Mouse (Mus musculus) stomach, embryonic 16.5 days (tissue): ENCODE measurements around the gene Disp2. TPM values are rescaled to one million over a fixed set of nuclear protein-coding genes. Genes with fewer than 3 reads are reported as not detected.
A peak's percentile ranks its signal among the peaks of the same experiment; 100 is the strongest.

Source experiments
- ATAC-seq: fragments of 200-750 bp; cut with Nextera tagmentation; 2 replicates; pipeline ENCODE4 v1.8.0; 2017; ENCODE audit warnings: moderate number of reproducible peaks, moderate TSS enrichment; ENCODE audit not compliant: insufficient read depth, low FRiP score
- H3K27ac ChIP-seq: fragments of 300-500 bp; sonication (generic); 2 replicates; pipeline ENCODE4 v1.5.1; 2014; ENCODE audit warnings: low read length
- H3K27me3 ChIP-seq: fragments of 300-500 bp; sonication (generic); 2 replicates; pipeline ENCODE4 v1.6.1; 2014; ENCODE audit warnings: low read length, control low read depth, mixed read lengths; ENCODE audit not compliant: control insufficient read depth, insufficient read depth
- H3K36me3 ChIP-seq: fragments of 300-500 bp; sonication (generic); 2 replicates; pipeline ENCODE4 v1.6.1; 2014; ENCODE audit warnings: low read length; ENCODE audit not compliant: control insufficient read depth, insufficient read depth
- H3K4me1 ChIP-seq: fragments of 300-500 bp; sonication (generic); 2 replicates; pipeline ENCODE4 v1.6.1; 2014; ENCODE audit warnings: low read length, control low read depth, mixed read lengths; ENCODE audit not compliant: control insufficient read depth, insufficient read depth
- H3K4me2 ChIP-seq: fragments of 300-500 bp; sonication (generic); 2 replicates; pipeline ENCODE4 v1.6.1; 2014; ENCODE audit warnings: low read depth, low read length, mixed read lengths
- H3K4me3 ChIP-seq: fragments of 300-500 bp; sonication (generic); replicated peaks from 2 replicates; pipeline ENCODE4 v1.5.1; 2014; ENCODE audit warnings: mild to moderate bottlenecking, low read length
- H3K9ac ChIP-seq: fragments of 300-500 bp; sonication (generic); 2 replicates; pipeline ENCODE4 v1.6.1; 2014; ENCODE audit warnings: low read length
- H3K9me3 ChIP-seq: fragments of 300-500 bp; sonication (generic); replicated peaks from 2 replicates; pipeline ENCODE4 v1.6.1; 2016; ENCODE audit warnings: low read length, control low read depth; ENCODE audit not compliant: control insufficient read depth
- WGBS: fragments of 180-500 bp; shearing (Covaris S2); extraction: QIAGEN DNeasy Blood & Tissue Kit; methylation state at CpG from one replicate; pipeline ENCODE4 v1.1.7; 2014; 5-methylcytosine and 5-hydroxymethylcytosine counted together
- polyA plus RNA-seq: library from polyadenylated mRNA; unstranded; fragments of >200 nt; fragmentation: Nextera tagmentation; extraction: Ambion mirVana; gene quantifications from 2 replicates; pipeline ENCODE4 v1.2.1, GENCODE M21; 2015

The Disp2 gene
- polyA plus RNA-seq, 1 experiment from 2014 or later: 2.5 TPM

- WGBS: 23% methylated on average over 44 of the region's 44 CpGs
- Histone ChIP-seq H3K4me3 (peak overlapping the region; percentile 25), H3K27me3 (no peaks in the 10 kb centered on the region), H3K4me1 (peaks cover 6% of the 10 kb centered on the region; the same call in 1 of the 2 replicates), H3K27ac (no peak overlapping the region), H3K9ac (peak overlapping the region; percentile 59; the same call in 1 of the 2 replicates), H3K9me3 (no peaks in the 10 kb centered on the region), H3K36me3 (no peaks in the 10 kb centered on the region), H3K4me2 (peak overlapping the region; percentile 49)
- peak; percentile 39; the same call in 1 of the 2 replicates for ATAC-seq
Measured at GRCm38 (mm10) chr2:118790551-118791525, 11.3 kb downstream of the Disp2 start.

- Histone ChIP-seq H3K4me2 (no peak overlapping the region), H3K36me3 (no peaks in the 10 kb centered on the region), H3K27ac (no peak overlapping the region), H3K9ac (no peak overlapping the region), H3K9me3 (no peaks in the 10 kb centered on the region), H3K4me1 (peaks cover 6% of the 10 kb centered on the region; the same call in 1 of the 2 replicates), H3K4me3 (no peak overlapping the region), H3K27me3 (no peaks in the 10 kb centered on the region)
- WGBS: 93% methylated on average over 26 of the region's 26 CpGs
- no peak for ATAC-seq
Measured at GRCm38 (mm10) chr2:118791591-118792258, 12.2 kb downstream of the Disp2 start.

- no peak; the same call in 1 of the 2 replicates for ATAC-seq
- no peaks in the 10 kb centered on the region for H3K36me3 ChIP-seq
- no peak overlapping the region for H3K4me2 ChIP-seq
- no peak overlapping the region for H3K9ac ChIP-seq
- no peak overlapping the region for H3K27ac ChIP-seq
- no peak overlapping the region for H3K4me3 ChIP-seq
- WGBS: 73% methylated on average over 4 of the region's 4 CpGs
- peaks cover 6% of the 10 kb centered on the region; the same call in 1 of the 2 replicates for H3K4me1 ChIP-seq
- no peaks in the 10 kb centered on the region for H3K9me3 ChIP-seq
- no peaks in the 10 kb centered on the region for H3K27me3 ChIP-seq
Measured at GRCm38 (mm10) chr2:118792259-118792613, 12.7 kb downstream of the Disp2 start.

GRCm38 (mm10) chr2:118793636-118794035 is 14.1 kb downstream of the Disp2 start:
- Histone ChIP-seq H3K4me2 (no peak overlapping the region), H3K27me3 (no peaks in the 10 kb centered on the region), H3K4me3 (no peak overlapping the region), H3K9me3 (no peaks in the 10 kb centered on the region), H3K27ac (no peak overlapping the region), H3K36me3 (no peaks in the 10 kb centered on the region), H3K4me1 (peaks cover 6% of the 10 kb centered on the region; the same call in 1 of the 2 replicates), H3K9ac (no peak overlapping the region)
- ATAC-seq: no peak
- WGBS: 77% methylated on average over 4 of the region's 4 CpGs

GRCm38 (mm10) chr2:118802542-118803118 is 23.1 kb downstream of the Disp2 start:
- Histone ChIP-seq H3K9me3 (no peaks in the 10 kb centered on the region), H3K36me3 (no peaks in the 10 kb centered on the region), H3K27ac (no peak overlapping the region), H3K27me3 (no peaks in the 10 kb centered on the region), H3K9ac (no peak overlapping the region), H3K4me3 (no peak overlapping the region), H3K4me1 (no peaks in the 10 kb centered on the region), H3K4me2 (no peak overlapping the region)
- 65% methylated on average over 4 of the region's 4 CpGs for WGBS
- ATAC-seq: no peak

GRCm38 (mm10) chr2:118804474-118804873 is 25.0 kb downstream of the Disp2 start:
- 80% methylated on average over 2 of the region's 2 CpGs for WGBS
- no peak overlapping the region for H3K4me2 ChIP-seq
- H3K27ac ChIP-seq: no peak overlapping the region
- no peaks in the 10 kb centered on the region for H3K27me3 ChIP-seq
- no peaks in the 10 kb centered on the region for H3K36me3 ChIP-seq
- H3K4me1 ChIP-seq: no peaks in the 10 kb centered on the region
- ATAC-seq: no peak
- no peaks in the 10 kb centered on the region for H3K9me3 ChIP-seq
- H3K9ac ChIP-seq: no peak overlapping the region
- H3K4me3 ChIP-seq: no peak overlapping the region

- WGBS: 35% methylated on average over 3 of the region's 3 CpGs
Measured at GRCm38 (mm10) chr2:118805137-118805536, 25.6 kb downstream of the Disp2 start.

GRCm38 (mm10) chr2:118805756-118806155 is 26.2 kb downstream of the Disp2 start:
- H3K9ac ChIP-seq: no peak overlapping the region
- H3K27me3 ChIP-seq: no peaks in the 10 kb centered on the region
- H3K4me1 ChIP-seq: no peaks in the 10 kb centered on the region
- no peak overlapping the region for H3K4me2 ChIP-seq
- no peak overlapping the region for H3K27ac ChIP-seq
- no peak overlapping the region for H3K4me3 ChIP-seq
- no peaks in the 10 kb centered on the region for H3K36me3 ChIP-seq
- no peaks in the 10 kb centered on the region for H3K9me3 ChIP-seq
- 30% methylated on average over 3 of the region's 3 CpGs for WGBS
- no peak for ATAC-seq

More at GRCm38 (mm10) chr2:118805137-118805536, 25.6 kb downstream of the Disp2 start:
- Histone ChIP-seq H3K27me3 (no peaks in the 10 kb centered on the region), H3K36me3 (no peaks in the 10 kb centered on the region), H3K9ac (no peak overlapping the region), H3K27ac (no peak overlapping the region), H3K4me2 (no peak overlapping the region), H3K4me1 (no peaks in the 10 kb centered on the region), H3K4me3 (no peak overlapping the region), H3K9me3 (no peaks in the 10 kb centered on the region)
- ATAC-seq: no peak

- Histone ChIP-seq H3K4me3 (no peak overlapping the region), H3K9me3 (no peaks in the 10 kb centered on the region), H3K4me1 (no peaks in the 10 kb centered on the region), H3K4me2 (no peak overlapping the region), H3K27me3 (no peaks in the 10 kb centered on the region), H3K9ac (no peak overlapping the region), H3K36me3 (no peaks in the 10 kb centered on the region), H3K27ac (no peak overlapping the region)
- WGBS: 58% methylated on average over 4 of the region's 4 CpGs
- no peak for ATAC-seq
Measured at GRCm38 (mm10) chr2:118806860-118807259, 27.3 kb downstream of the Disp2 start.
